Mouse (Mus musculus) limb, embryonic 14.5 days (tissue): Measurements from ENCODE around the gene Slc6a19. TPM values are rescaled to one million over a fixed set of nuclear protein-coding genes. Genes with fewer than 3 reads are reported as not detected.

Experiments used
- ATAC-seq: fragments of 200-750 bp; cut with Nextera tagmentation; 2 replicates; pipeline ENCODE4 v1.8.0; 2017; ENCODE audit warnings: low read depth, moderate number of reproducible peaks, moderate TSS enrichment; ENCODE audit not compliant: low FRiP score
- DNase-seq: peaks from one replicate; pipeline ENCODE4 v3.0.0-alpha.2; 2015; ENCODE audit warnings: low spot score
- H3K27ac ChIP-seq: fragments of 300-500 bp; sonication (generic); replicated peaks from 2 replicates; pipeline ENCODE4 v1.5.1; 2014; ENCODE audit warnings: low read depth, mild to moderate bottlenecking, low read length, moderate library complexity, mixed read lengths
- H3K27me3 ChIP-seq: fragments of 300-500 bp; sonication (generic); 2 replicates; pipeline ENCODE4 v1.6.1; 2014; ENCODE audit warnings: low read length, mixed read lengths; ENCODE audit not compliant: control insufficient read depth, insufficient read depth
- H3K36me3 ChIP-seq: fragments of 300-500 bp; sonication (generic); 2 replicates; pipeline ENCODE4 v1.6.1; 2014; ENCODE audit warnings: mild to moderate bottlenecking, low read length, moderate library complexity, mixed read lengths; ENCODE audit not compliant: control insufficient read depth, insufficient read depth
- H3K4me1 ChIP-seq: fragments of 300-500 bp; sonication (generic); 2 replicates; pipeline ENCODE4 v1.6.1; 2014; ENCODE audit warnings: antibody characterized with exemption, low read length, mixed read lengths; ENCODE audit not compliant: control insufficient read depth, insufficient read depth
- H3K4me2 ChIP-seq: fragments of 300-500 bp; sonication (generic); replicated peaks from 2 replicates; pipeline ENCODE4 v1.6.1; 2014; ENCODE audit warnings: low read depth, mild to moderate bottlenecking, low read length, moderate library complexity; ENCODE audit not compliant: severe bottlenecking
- H3K4me3 ChIP-seq: fragments of 300-500 bp; sonication (generic); replicated peaks from 2 replicates; pipeline ENCODE4 v1.5.1; 2014; ENCODE audit warnings: low read length
- H3K9ac ChIP-seq: fragments of 300-500 bp; sonication (generic); 2 replicates; pipeline ENCODE4 v1.6.1; 2014; ENCODE audit warnings: mild to moderate bottlenecking, low read depth, low read length, moderate library complexity; ENCODE audit not compliant: severe bottlenecking
- H3K9me3 ChIP-seq: fragments of 300-500 bp; sonication (generic); 2 replicates; pipeline ENCODE4 v1.6.1; 2016; ENCODE audit warnings: low read length; ENCODE audit not compliant: control insufficient read depth
- POLR2A ChIP-seq: fragments of 200-500 bp; IDR thresholded peaks from 2 replicates; pipeline ENCODE4 v1.8.0; 2012; ENCODE audit warnings: inconsistent platforms, mild to moderate bottlenecking, moderate library complexity, borderline replicate concordance; ENCODE audit not compliant: insufficient read depth, insufficient read length; ENCODE audit errors: extremely low read depth
- WGBS: fragments of 180-500 bp; shearing (Covaris S2); extraction: QIAGEN DNeasy Blood & Tissue Kit; methylation state at CpG from one replicate; pipeline ENCODE4 v1.1.7; 2014; 5-methylcytosine and 5-hydroxymethylcytosine counted together
- polyA plus RNA-seq, 2 experiments: library from polyadenylated mRNA; depleted of rRNA in 1 of 2; stranded (reverse) in 1 of 2; unstranded in 1 of 2; fragments of >200 nt; fragmentation: Nextera tagmentation in 1 of 2; extraction: Ambion mirVana in 1 of 2; gene quantifications; 2 replicates each; pipeline versions ENCODE4 v1.2.1 to v1.2.3; 2012 to 2014

Slc6a19 gene
- polyA plus RNA-seq, 2 experiments = not detected

DNA sequence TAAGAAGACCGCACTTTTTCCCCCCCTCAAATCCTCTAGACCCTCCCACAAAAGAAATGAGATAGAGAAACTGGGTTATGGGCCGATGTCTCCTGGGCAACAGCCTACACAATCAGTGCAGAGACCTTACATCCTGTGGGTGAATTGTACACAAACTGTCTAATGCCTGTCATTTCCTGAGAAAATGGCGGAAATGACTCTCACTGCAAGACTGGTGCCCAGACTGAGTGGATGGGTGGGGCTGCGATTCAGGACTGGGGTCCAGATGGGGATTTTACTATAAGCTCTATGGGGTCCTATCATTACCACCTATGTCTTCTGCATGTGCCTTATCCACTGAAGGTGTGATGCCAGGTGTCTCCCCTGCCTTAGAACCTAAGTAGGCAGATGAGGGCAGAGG is 1.9 kb downstream of the Slc6a19 start:
- no peak for TF ChIP-seq POLR2A
- DNase-seq = no peak
- Histone ChIP-seq H3K9ac (no peak overlapping the region), H3K36me3 (no peaks in the 10 kb centered on the region), H3K4me2 (no peak overlapping the region), H3K9me3 (no peaks in the 10 kb centered on the region), H3K27me3 (no peaks in the 10 kb centered on the region), H3K4me1 (no peaks in the 10 kb centered on the region), H3K27ac (no peak overlapping the region), H3K4me3 (no peak overlapping the region)
- WGBS = 88% methylated on average over 4 of the region's 4 CpGs
- no peak for ATAC-seq

DNA sequence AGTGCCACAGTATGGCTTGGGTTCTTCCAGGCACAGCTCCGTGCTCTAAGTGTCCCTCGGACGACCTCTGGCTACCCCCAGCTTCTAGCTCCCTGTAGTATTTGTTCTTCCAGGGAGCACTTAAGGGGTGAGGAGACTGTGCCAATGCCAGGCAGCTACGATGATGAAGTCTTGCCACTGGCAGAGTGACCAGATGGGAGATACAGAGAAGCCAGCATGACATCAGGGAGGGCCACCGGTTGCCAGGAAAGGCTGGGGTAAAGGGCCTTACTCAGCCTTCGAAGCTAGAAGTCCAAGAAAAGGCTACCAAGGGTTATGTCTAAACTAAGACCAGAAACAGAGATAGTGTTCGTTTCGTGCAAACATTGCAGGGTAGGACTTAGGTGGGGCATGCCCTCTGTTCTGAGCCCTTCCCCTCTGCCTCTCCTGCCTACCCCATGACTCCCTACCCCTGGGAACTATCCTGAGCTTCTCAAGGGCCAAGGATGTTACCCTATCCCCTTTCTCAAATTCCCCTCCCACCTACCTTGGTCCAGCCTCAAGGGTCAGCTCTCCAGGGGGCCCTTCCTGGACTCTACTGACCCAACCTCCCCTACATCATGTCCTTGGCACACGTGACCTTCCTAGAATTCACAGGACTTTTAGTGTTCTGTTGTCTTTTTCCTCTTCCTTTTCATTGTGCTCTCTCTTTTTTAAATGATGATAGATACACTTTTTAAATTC is 3.3 kb downstream of the Slc6a19 start:
- no peaks in the 10 kb centered on the region for H3K9me3 ChIP-seq
- no peak for TF ChIP-seq POLR2A
- H3K27me3 ChIP-seq = no peaks in the 10 kb centered on the region
- H3K4me1 ChIP-seq = no peaks in the 10 kb centered on the region
- no peak overlapping the region for H3K27ac ChIP-seq
- ATAC-seq (no peak), DNase-seq (no peak)
- no peaks in the 10 kb centered on the region for H3K36me3 ChIP-seq
- 81% methylated on average over 9 of the region's 9 CpGs for WGBS
- H3K9ac ChIP-seq = no peak overlapping the region
- no peak overlapping the region for H3K4me3 ChIP-seq
- no peak overlapping the region for H3K4me2 ChIP-seq

DNA sequence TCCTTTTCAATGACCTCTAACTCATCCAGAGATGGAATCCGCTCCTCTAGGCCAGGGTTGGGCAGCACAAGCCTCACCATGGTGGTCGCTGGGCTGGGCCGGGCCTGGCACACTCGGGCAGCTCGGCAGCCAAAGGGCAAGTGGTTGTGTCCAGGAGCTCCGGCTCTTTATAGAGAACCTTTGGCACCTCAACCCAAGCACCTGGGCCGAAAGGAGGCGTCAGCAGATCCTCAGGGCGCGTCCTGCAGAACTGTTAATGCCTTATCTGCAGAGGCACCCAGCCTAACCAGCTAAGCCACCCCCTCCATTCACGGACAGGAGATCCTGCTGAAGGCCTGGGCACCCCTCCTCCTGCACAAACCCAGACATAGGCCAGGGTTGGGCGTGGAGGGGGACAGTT is 4.1 kb downstream of the Slc6a19 start:
- Histone ChIP-seq H3K36me3 (no peaks in the 10 kb centered on the region), H3K9ac (no peak overlapping the region), H3K4me2 (no peak overlapping the region), H3K4me3 (no peak overlapping the region), H3K4me1 (no peaks in the 10 kb centered on the region), H3K27me3 (no peaks in the 10 kb centered on the region), H3K27ac (no peak overlapping the region), H3K9me3 (no peaks in the 10 kb centered on the region)
- TF ChIP-seq POLR2A = no peak
- WGBS = 80% methylated on average over 12 of the region's 12 CpGs
- no peak for DNase-seq
- ATAC-seq = no peak

DNA sequence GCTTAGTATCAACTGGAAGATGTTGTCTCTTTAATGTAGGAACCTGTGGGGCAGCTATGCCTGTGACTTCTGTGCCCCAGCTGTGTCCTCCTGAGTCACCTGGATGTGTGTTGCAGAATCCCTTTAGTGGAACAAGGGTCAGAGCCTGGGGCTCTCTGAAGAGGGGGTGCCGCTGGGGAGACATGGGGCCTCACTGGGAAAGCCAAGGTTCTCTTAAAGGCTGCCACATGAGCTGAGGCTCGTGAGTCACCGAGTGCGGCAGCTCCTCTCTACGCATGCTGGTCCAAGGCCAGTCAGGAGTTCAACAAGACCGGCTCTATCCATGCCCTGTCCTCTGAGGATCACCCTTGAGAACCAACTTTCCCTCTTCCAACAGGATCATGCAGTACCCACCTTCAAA is 5.0 kb downstream of the Slc6a19 start:
- ATAC-seq (no peak), DNase-seq (no peak)
- Histone ChIP-seq H3K27me3 (no peaks in the 10 kb centered on the region), H3K4me1 (no peaks in the 10 kb centered on the region), H3K9ac (no peak overlapping the region), H3K27ac (no peak overlapping the region), H3K36me3 (no peaks in the 10 kb centered on the region), H3K4me2 (no peak overlapping the region), H3K9me3 (no peaks in the 10 kb centered on the region), H3K4me3 (no peak overlapping the region)
- WGBS = 89% methylated on average over 6 of the region's 6 CpGs
- no peak for TF ChIP-seq POLR2A

DNA sequence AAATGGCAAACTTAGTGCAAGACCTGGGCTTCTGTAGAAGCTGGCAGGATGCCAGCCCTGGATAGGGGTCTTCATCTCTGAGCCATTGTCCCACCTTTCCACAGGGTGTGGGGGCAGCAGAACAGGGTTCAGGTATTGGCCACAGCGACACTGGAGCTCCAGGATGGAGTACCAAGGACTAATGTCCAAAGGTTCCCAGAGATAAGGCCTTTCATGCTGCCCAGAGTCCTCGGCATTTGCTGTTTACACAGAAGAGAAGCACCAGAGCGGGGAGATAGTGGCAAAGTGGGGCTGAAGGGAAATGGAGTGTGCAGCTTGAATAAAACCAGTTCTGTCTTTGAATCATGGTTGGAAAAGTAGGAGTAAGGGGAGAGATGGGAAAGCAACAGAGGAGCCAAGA is 8.1 kb downstream of the Slc6a19 start:
- Histone ChIP-seq H3K27me3 (no peaks in the 10 kb centered on the region), H3K27ac (no peak overlapping the region), H3K4me3 (no peak overlapping the region), H3K9ac (no peak overlapping the region), H3K36me3 (no peaks in the 10 kb centered on the region), H3K9me3 (no peaks in the 10 kb centered on the region), H3K4me1 (no peaks in the 10 kb centered on the region), H3K4me2 (no peak overlapping the region)
- no peak for DNase-seq
- no peak for TF ChIP-seq POLR2A
- no peak for ATAC-seq
- 84% methylated on average over 3 of the region's 3 CpGs for WGBS
